Mouse (Mus musculus) ES-Bruce4 (cell line): ENCODE measurements around the gene Dexi. TPM values are rescaled to one million over a fixed set of nuclear protein-coding genes. Genes with fewer than 3 reads are reported as not detected.

Source experiments
- H3K27ac ChIP-seq: 2 replicates; pipeline ENCODE4 v1.5.1; 2012; ENCODE audit warnings: low read length, inconsistent platforms; ENCODE audit not compliant: insufficient read depth
- H3K27me3 ChIP-seq: 2 replicates; pipeline ENCODE4 v1.6.1; 2012; ENCODE audit warnings: mild to moderate bottlenecking, low read length, inconsistent platforms; ENCODE audit not compliant: control insufficient read depth, poor library complexity, insufficient read depth, severe bottlenecking
- H3K36me3 ChIP-seq: 2 replicates; pipeline ENCODE4 v1.6.1; 2012; ENCODE audit warnings: inconsistent platforms, mild to moderate bottlenecking, low read length, moderate library complexity; ENCODE audit not compliant: control insufficient read depth, poor library complexity, insufficient read depth, severe bottlenecking
- H3K4me1 ChIP-seq: one replicate; pipeline ENCODE4 v1.8.1; 2011; ENCODE audit warnings: low read length; ENCODE audit not compliant: control insufficient read depth, insufficient read depth
- H3K4me3 ChIP-seq: 2 replicates; pipeline ENCODE4 v1.5.1; 2011; ENCODE audit warnings: low read depth, mild to moderate bottlenecking, low read length
- H3K9ac ChIP-seq: 2 replicates; pipeline ENCODE4 v1.6.1; 2012; ENCODE audit warnings: low read depth, mild to moderate bottlenecking, inconsistent platforms; ENCODE audit not compliant: poor library complexity, severe bottlenecking
- H3K9me3 ChIP-seq: replicated peaks from 2 replicates; pipeline ENCODE4 v1.6.1; 2012; ENCODE audit warnings: mild to moderate bottlenecking, low read length, inconsistent platforms; ENCODE audit not compliant: control insufficient read depth, poor library complexity, insufficient read depth, severe bottlenecking
- CTCF ChIP-seq: IDR thresholded peaks from one replicate; pipeline ENCODE4 v1.8.1; 2011; ENCODE audit warnings: low read depth, low read length
- EP300 ChIP-seq: IDR thresholded peaks from 2 replicates; pipeline ENCODE4 v1.6.1; 2011; ENCODE audit warnings: low read depth, low read length; ENCODE audit not compliant: insufficient read depth
- POLR2A ChIP-seq: IDR thresholded peaks from one replicate; pipeline ENCODE4 v1.8.1; 2011; ENCODE audit warnings: low read length; ENCODE audit not compliant: insufficient read depth
- polyA plus RNA-seq: library from polyadenylated mRNA; stranded (reverse); fragments of >200 nt; gene quantifications from 2 replicates; pipeline ENCODE4 v1.2.4, GENCODE M21; 2011; ENCODE audit warnings: low read depth; ENCODE audit not compliant: missing spikeins, insufficient read depth, insufficient read length

Dexi gene
- polyA plus RNA-seq, 1 experiment: 7.0 TPM

DNA sequence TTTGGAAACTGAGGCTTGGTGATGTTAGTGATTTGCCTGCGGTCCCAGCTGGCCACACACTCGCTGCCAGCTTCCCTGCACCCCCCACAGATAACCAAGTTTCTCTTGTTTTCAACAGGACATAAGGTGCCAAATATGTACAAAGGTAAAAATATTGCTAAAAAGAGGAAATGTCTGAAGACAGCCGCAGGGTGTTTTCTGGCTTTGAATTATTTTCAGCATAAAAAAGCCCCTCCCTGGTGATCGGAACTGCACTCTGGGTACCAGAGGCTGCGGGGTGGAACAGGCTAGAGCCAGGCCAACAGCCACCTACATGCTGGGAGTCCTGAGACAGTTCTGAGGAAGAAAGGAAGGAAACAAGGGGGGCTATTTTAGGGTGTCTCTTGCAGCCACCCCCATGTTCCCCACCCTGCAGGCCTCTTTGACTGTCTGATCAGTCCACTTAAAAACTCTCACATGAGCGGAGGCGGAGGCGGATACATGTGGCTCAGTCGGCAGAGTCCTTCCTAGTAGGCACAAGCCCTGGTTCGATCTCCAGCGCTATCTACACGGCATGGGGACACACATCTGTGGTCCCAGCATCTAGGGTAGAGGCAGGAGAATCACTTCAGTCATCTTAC lies 26.8 kb downstream of the Dexi start:
- H3K9me3 ChIP-seq: no peaks in the 10 kb centered on the region
- H3K27ac ChIP-seq: no peak overlapping the region
- no peaks in the 10 kb centered on the region for H3K4me1 ChIP-seq
- TF ChIP-seq EP300 (no peak), POLR2A (no peak), CTCF (no peak)
- H3K9ac ChIP-seq: no peak overlapping the region
- no peaks in the 10 kb centered on the region for H3K27me3 ChIP-seq
- H3K36me3 ChIP-seq: no peaks in the 10 kb centered on the region
- H3K4me3 ChIP-seq: no peak overlapping the region

DNA sequence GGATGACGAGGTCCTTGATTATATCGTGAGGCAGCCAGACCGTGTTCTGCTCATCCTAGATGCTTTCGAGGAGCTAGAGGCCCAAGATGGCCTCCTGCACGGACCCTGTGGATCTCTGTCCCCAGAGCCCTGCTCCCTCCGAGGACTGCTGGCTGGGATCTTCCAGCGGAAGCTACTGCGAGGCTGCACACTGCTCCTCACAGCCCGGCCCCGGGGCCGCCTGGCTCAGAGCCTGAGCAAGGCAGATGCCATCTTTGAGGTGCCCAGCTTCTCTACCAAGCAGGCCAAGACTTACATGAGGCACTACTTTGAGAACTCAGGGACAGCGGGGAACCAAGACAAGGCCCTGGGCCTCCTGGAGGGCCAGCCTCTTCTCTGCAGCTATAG lies 31.7 kb downstream of the Dexi start:
- Histone ChIP-seq H3K27ac (no peak overlapping the region), H3K4me1 (no peaks in the 10 kb centered on the region), H3K4me3 (no peak overlapping the region), H3K36me3 (no peaks in the 10 kb centered on the region), H3K9me3 (no peaks in the 10 kb centered on the region), H3K9ac (no peak overlapping the region), H3K27me3 (no peaks in the 10 kb centered on the region)
- no peak for TF ChIP-seq CTCF
- TF ChIP-seq POLR2A: no peak
- no peak for TF ChIP-seq EP300

DNA sequence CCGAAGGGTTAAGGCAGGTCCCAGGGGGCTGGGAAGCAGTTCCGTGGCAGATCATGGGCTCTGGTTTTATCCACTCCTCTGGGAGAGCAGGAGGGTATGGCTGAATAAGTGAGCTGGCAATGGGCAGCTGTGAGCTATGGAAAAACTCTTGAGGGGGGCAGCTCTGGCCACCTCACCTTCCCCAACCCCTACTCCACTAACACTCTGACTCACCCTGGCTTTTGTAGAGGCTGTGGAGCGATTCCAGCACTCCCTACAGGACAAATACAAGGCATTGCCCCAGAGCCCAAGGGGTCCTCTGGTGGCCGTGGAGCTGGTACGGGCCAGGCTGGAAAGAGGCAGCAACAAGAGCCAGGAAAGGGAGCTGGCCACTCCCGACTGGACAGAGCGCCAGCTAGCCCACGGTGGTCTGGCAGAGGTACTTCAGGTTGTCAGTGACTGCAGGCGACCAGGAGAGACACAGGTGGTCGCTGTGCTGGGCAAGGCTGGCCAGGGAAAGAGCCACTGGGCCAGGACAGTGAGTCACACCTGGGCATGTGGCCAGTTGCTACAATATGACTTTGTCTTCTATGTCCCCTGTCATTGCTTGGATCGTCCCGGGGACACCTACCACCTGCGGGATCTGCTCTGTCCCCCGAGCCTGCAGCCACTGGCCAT lies 32.2 kb downstream of the Dexi start:
- no peaks in the 10 kb centered on the region for H3K4me1 ChIP-seq
- H3K9me3 ChIP-seq: no peaks in the 10 kb centered on the region
- no peaks in the 10 kb centered on the region for H3K36me3 ChIP-seq
- no peak overlapping the region for H3K27ac ChIP-seq
- no peak overlapping the region for H3K4me3 ChIP-seq
- H3K27me3 ChIP-seq: no peaks in the 10 kb centered on the region
- TF ChIP-seq POLR2A (no peak), EP300 (no peak)
- H3K9ac ChIP-seq: no peak overlapping the region

DNA sequence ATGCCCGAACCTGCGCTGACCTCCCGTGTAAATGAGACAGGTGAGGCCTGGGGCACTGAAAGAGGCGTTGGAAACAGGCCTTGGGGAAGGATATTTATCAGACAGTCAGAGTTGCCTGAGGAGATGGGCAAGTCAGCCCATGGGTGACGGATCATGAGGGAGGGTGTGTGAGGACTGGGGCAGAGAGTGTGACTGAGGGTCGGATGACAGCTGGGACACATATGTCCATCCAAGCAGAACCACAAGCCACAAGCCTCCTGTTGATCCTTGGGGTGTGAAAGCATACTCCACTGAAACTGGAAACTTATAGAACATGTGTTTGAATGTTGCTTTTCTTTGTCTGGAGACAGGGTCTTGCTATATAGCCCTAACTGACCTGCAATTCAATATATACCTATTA lies 34.2 kb downstream of the Dexi start:
- H3K9me3 ChIP-seq: no peaks in the 10 kb centered on the region
- TF ChIP-seq EP300: no peak
- no peak for TF ChIP-seq CTCF
- TF ChIP-seq POLR2A: no peak
- no peak overlapping the region for H3K27ac ChIP-seq
- no peak overlapping the region for H3K9ac ChIP-seq
- no peaks in the 10 kb centered on the region for H3K36me3 ChIP-seq
- H3K4me1 ChIP-seq: no peaks in the 10 kb centered on the region
- no peaks in the 10 kb centered on the region for H3K27me3 ChIP-seq
- H3K4me3 ChIP-seq: no peak overlapping the region

DNA sequence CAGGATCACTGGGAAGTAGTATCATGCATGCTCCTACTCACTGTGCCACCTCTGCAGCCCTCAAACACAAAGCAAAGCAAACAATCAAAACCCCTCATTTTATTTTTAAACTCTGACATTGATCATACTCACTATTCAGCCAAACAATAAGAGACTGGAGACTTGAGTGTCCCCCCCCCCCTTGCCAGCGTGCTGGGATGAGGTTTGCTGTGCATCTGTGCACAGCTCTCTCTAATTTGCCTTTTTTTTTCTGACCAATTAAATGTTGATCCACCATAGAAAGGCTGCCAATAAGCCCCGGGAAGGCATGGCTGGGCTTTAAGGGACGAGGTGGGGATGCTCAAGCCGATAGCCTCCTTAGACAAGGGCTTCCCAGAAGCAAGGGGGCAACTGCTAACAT lies 35.4 kb downstream of the Dexi start:
- Histone ChIP-seq H3K27me3 (no peaks in the 10 kb centered on the region), H3K9me3 (no peaks in the 10 kb centered on the region), H3K9ac (no peak overlapping the region), H3K4me3 (no peak overlapping the region), H3K36me3 (no peaks in the 10 kb centered on the region), H3K4me1 (no peaks in the 10 kb centered on the region), H3K27ac (no peak overlapping the region)
- TF ChIP-seq CTCF (no peak), EP300 (no peak), POLR2A (no peak)

DNA sequence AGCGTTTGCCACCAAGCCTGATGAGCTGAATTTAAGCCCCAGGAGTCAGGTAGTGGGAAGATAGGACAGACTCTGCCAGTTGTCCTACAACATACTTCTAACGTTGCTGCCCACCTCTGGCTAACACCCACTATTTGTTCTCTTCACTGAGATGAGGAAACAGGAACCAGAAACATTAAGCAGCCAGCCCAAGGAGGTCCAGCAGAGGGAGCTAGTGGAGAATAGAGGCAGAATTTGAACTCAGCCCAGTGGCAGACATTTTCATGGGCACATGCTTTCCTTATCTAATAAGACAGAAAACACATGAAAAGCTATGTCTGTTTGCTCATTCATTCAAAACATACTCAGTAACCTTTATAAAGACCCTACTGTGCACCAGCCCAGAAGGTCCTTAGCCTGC lies 39.8 kb downstream of the Dexi start:
- Histone ChIP-seq H3K9me3 (no peaks in the 10 kb centered on the region), H3K9ac (no peak overlapping the region), H3K4me1 (no peaks in the 10 kb centered on the region), H3K27me3 (no peaks in the 10 kb centered on the region), H3K27ac (no peak overlapping the region), H3K4me3 (no peak overlapping the region), H3K36me3 (no peaks in the 10 kb centered on the region)
- TF ChIP-seq EP300 (no peak), CTCF (no peak), POLR2A (no peak)
